Mouse (Mus musculus): ENCODE measurements around the gene Ehmt2.

DNA sequence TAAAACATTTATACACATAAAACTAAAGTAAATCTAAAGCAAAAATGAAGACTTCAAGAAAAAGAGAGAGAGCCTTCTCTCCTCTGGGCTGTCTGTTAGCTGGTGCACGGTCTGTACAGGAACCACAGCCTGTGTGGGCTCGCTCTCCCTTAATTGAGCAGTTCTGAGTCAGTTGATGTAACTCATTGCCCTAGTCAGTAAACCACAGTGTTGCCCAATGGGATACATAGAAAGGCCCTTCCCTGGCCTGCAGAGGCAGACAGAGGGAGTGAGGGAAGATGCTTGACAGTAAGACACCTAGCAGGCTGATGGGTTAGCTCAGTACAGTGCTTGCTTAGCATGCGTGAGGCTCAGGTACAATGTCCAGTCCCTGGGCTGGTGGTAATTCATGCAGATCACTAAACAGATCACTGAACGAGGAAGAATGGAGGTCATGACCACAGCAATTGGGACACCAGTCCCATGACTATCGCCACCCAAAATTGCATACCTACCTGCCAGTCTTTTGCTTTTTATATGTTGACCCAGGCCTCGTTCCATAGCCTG is 39.8 kb downstream of the Ehmt2 start:
- TF ChIP-seq GATA1 (IDR thresholded peaks at IDR 0.05; ENCODE audit: borderline replicate concordance, low read length) (no peak), FLI1 (IDR thresholded peaks at IDR 0.05; ENCODE audit: low read length) (no peak)

Measured in megakaryocyte, embryonic 14.5 days (primary cell).